Mouse (Mus musculus) MEL (cell line): Measurements from ENCODE around the gene Tmem81. TPM values are rescaled to one million over a fixed set of nuclear protein-coding genes. Genes with fewer than 3 reads are reported as not detected.

Source experiments
- DNase-seq: peaks from one replicate; pipeline ENCODE4 v3.0.0; 2011; ENCODE audit warnings: low read depth, low spot score
- H3K27ac ChIP-seq: 2 replicates; pipeline ENCODE4 v1.5.1; 2012; ENCODE audit warnings: low read depth, mild to moderate bottlenecking, control low read depth, low read length, moderate library complexity; ENCODE audit not compliant: control insufficient read depth
- H3K27me3 ChIP-seq, 2 experiments: fragments of 150-350 bp in 1 of 2; sonication (generic) in 1 of 2; 2 replicates each; pipeline ENCODE4 v1.6.1; 2012; ENCODE audit warnings: low read length in 2 of 2, mild to moderate bottlenecking in 2 of 2, improper control_type of control experiment in 1 of 2, moderate library complexity in 1 of 2; ENCODE audit not compliant: insufficient read depth in 2 of 2, control insufficient read depth in 1 of 2
- H3K36me3 ChIP-seq, 2 experiments: 2 replicates each; pipeline ENCODE4 v1.6.1; 2012 to 2014; ENCODE audit warnings: low read length in 2 of 2, improper control_type of control experiment in 1 of 2, inconsistent platforms in 1 of 2, mild to moderate bottlenecking in 1 of 2; ENCODE audit not compliant: insufficient read depth in 2 of 2, control insufficient read depth in 1 of 2
- H3K4me1 ChIP-seq, 2 experiments: fragments of 150-350 bp in 1 of 2; sonication (generic) in 1 of 2; 2 replicates each; pipeline ENCODE4 v1.6.1; 2012; ENCODE audit warnings: low read length in 2 of 2, improper control_type of control experiment in 1 of 2, mild to moderate bottlenecking in 1 of 2; ENCODE audit not compliant: insufficient read depth in 2 of 2, control insufficient read depth in 1 of 2
- H3K4me3 ChIP-seq, 2 experiments: fragments of 150-350 bp in 1 of 2; sonication (generic) in 1 of 2; 2 replicates each; pipeline ENCODE4 v1.5.1; 2012; ENCODE audit warnings: low read depth in 2 of 2, low read length in 2 of 2, mild to moderate bottlenecking in 2 of 2, moderate library complexity in 2 of 2, control low read depth in 1 of 2, improper control_type of control experiment in 1 of 2; ENCODE audit not compliant: control insufficient read depth in 1 of 2, insufficient read depth in 1 of 2
- H3K79me2 ChIP-seq: 2 replicates; pipeline ENCODE4 v1.6.1; 2012; ENCODE audit warnings: mild to moderate bottlenecking, low read length, moderate library complexity; ENCODE audit not compliant: control insufficient read depth, poor library complexity, insufficient read depth
- H3K9ac ChIP-seq: 2 replicates; pipeline ENCODE4 v1.6.1; 2012; ENCODE audit warnings: low read depth, mild to moderate bottlenecking, control low read depth, low read length, moderate library complexity; ENCODE audit not compliant: control insufficient read depth, poor library complexity, severe bottlenecking
- H3K9me3 ChIP-seq: fragments of 150-350 bp; sonication (generic); replicated peaks from 2 replicates; pipeline ENCODE4 v1.6.1; 2012; ENCODE audit warnings: mild to moderate bottlenecking, low read length, improper control_type of control experiment, moderate library complexity; ENCODE audit not compliant: insufficient read depth
- BHLHE40 ChIP-seq: IDR thresholded peaks from 2 replicates; pipeline ENCODE4 v1.6.1; 2012; ENCODE audit warnings: low read depth, mild to moderate bottlenecking, inconsistent platforms, low read length, improper control_type of control experiment, borderline replicate concordance
- CHD2 ChIP-seq: IDR thresholded peaks from 2 replicates; pipeline ENCODE4 v1.6.1; 2011; ENCODE audit warnings: low read length, improper control_type of control experiment
- CTCF ChIP-seq, 3 experiments: IDR thresholded peaks in 2 of 3; conservative IDR thresholded peaks in 1 of 3; 2 replicates each; pipeline ENCODE4 v1.5.1; 2011 to 2012; ENCODE audit warnings: low read length in 3 of 3, low read depth in 2 of 3, mild to moderate bottlenecking in 2 of 3, improper control_type of control experiment in 1 of 3, inconsistent platforms in 1 of 3, mixed read lengths in 1 of 3, moderate library complexity in 1 of 3; ENCODE audit not compliant: control insufficient read depth in 1 of 3, insufficient read depth in 1 of 3, poor library complexity in 1 of 3, severe bottlenecking in 1 of 3
- E2F4 ChIP-seq: IDR thresholded peaks from 2 replicates; pipeline ENCODE4 v1.6.1; 2011; ENCODE audit warnings: low read depth, low read length, improper control_type of control experiment, borderline replicate concordance
- ELF1 ChIP-seq: IDR thresholded peaks from 2 replicates; pipeline ENCODE4 v1.6.1; 2014; ENCODE audit warnings: low read depth, mild to moderate bottlenecking, inconsistent platforms, low read length, improper control_type of control experiment, moderate library complexity
- EP300 ChIP-seq, 2 experiments: IDR thresholded peaks; 2 replicates each; pipeline ENCODE4 v1.6.1; 2011; ENCODE audit warnings: improper control_type of control experiment in 2 of 2, low read length in 2 of 2, low read depth in 1 of 2, mild to moderate bottlenecking in 1 of 2
- ETS1 ChIP-seq: IDR thresholded peaks from 2 replicates; pipeline ENCODE4 v1.6.1; 2012; ENCODE audit warnings: low read depth, mild to moderate bottlenecking, inconsistent platforms, low read length, improper control_type of control experiment, moderate library complexity
- GATA1 ChIP-seq: IDR thresholded peaks from 2 replicates; pipeline ENCODE4 v1.6.1; 2011; ENCODE audit warnings: low read depth, low read length, improper control_type of control experiment
- HCFC1 ChIP-seq: IDR thresholded peaks from 2 replicates; pipeline ENCODE4 v1.6.1; 2012; ENCODE audit warnings: low read depth, mild to moderate bottlenecking, inconsistent platforms, low read length, improper control_type of control experiment, moderate library complexity
- MAFK ChIP-seq: IDR thresholded peaks from 2 replicates; pipeline ENCODE4 v1.6.1; 2011; ENCODE audit warnings: low read depth, mild to moderate bottlenecking, low read length, improper control_type of control experiment, borderline replicate concordance
- MAZ ChIP-seq: IDR thresholded peaks from 2 replicates; pipeline ENCODE4 v1.6.1; 2012; ENCODE audit warnings: low read depth, mild to moderate bottlenecking, inconsistent platforms, low read length, improper control_type of control experiment
- MEF2A ChIP-seq: IDR thresholded peaks from 2 replicates; pipeline ENCODE4 v1.6.1; 2014; ENCODE audit warnings: low read depth, mild to moderate bottlenecking, inconsistent platforms, low read length, improper control_type of control experiment; ENCODE audit not compliant: poor library complexity, insufficient replicate concordance, severe bottlenecking; ENCODE audit errors: extremely low read depth
- MXI1 ChIP-seq: IDR thresholded peaks from 2 replicates; pipeline ENCODE4 v1.6.1; 2011; ENCODE audit warnings: mild to moderate bottlenecking, low read depth, low read length, improper control_type of control experiment
- NELFE ChIP-seq: IDR thresholded peaks from 2 replicates; pipeline ENCODE4 v1.6.1; 2011; ENCODE audit warnings: low read depth, low read length, improper control_type of control experiment
- NRF1 ChIP-seq: IDR thresholded peaks from 2 replicates; pipeline ENCODE4 v1.6.1; 2014; ENCODE audit warnings: low read depth, mild to moderate bottlenecking, inconsistent platforms, low read length, improper control_type of control experiment, moderate library complexity; ENCODE audit not compliant: poor library complexity, insufficient read depth, severe bottlenecking
- POLR2AphosphoS2 ChIP-seq: IDR thresholded peaks from 2 replicates; pipeline ENCODE4 v1.6.1; 2011; ENCODE audit warnings: low read length, improper control_type of control experiment
- POLR2AphosphoS5 ChIP-seq: IDR thresholded peaks from 2 replicates; pipeline ENCODE4 v1.6.1; 2012; ENCODE audit warnings: low read depth, borderline replicate concordance, mild to moderate bottlenecking, inconsistent platforms, low read length, moderate library complexity, mixed read lengths
- RAD21 ChIP-seq: IDR thresholded peaks from 2 replicates; pipeline ENCODE4 v1.6.1; 2011; ENCODE audit warnings: mild to moderate bottlenecking, low read depth, low read length, improper control_type of control experiment
- RCOR1 ChIP-seq: IDR thresholded peaks from 2 replicates; pipeline ENCODE4 v1.6.1; 2012; ENCODE audit warnings: low read depth, mild to moderate bottlenecking, inconsistent platforms, low read length, improper control_type of control experiment
- SIN3A ChIP-seq: IDR thresholded peaks from 2 replicates; pipeline ENCODE4 v1.6.1; 2012; ENCODE audit warnings: low read length, improper control_type of control experiment, inconsistent platforms
- SMC3 ChIP-seq: IDR thresholded peaks from 2 replicates; pipeline ENCODE4 v1.6.1; 2011; ENCODE audit warnings: low read depth, low read length, improper control_type of control experiment
- TAL1 ChIP-seq: IDR thresholded peaks from 2 replicates; pipeline ENCODE4 v1.6.1; 2012; ENCODE audit warnings: mild to moderate bottlenecking, inconsistent platforms, low read length, moderate library complexity, mixed read lengths
- USF1 ChIP-seq: IDR thresholded peaks from 2 replicates; pipeline ENCODE4 v1.6.1; 2014; ENCODE audit warnings: low read depth, mild to moderate bottlenecking, inconsistent platforms, low read length, improper control_type of control experiment, moderate library complexity
- USF2 ChIP-seq, 2 experiments: IDR thresholded peaks; 2 replicates each; pipeline ENCODE4 v1.6.1; 2011 to 2012; ENCODE audit warnings: improper control_type of control experiment in 2 of 2, low read length in 2 of 2, borderline replicate concordance in 1 of 2, inconsistent platforms in 1 of 2, low read depth in 1 of 2, mild to moderate bottlenecking in 1 of 2; ENCODE audit not compliant: insufficient read depth in 1 of 2
- ZMIZ1 ChIP-seq: IDR thresholded peaks from 2 replicates; pipeline ENCODE4 v1.6.1; 2012; ENCODE audit warnings: low read depth, mild to moderate bottlenecking, inconsistent platforms, low read length, improper control_type of control experiment, moderate library complexity
- polyA plus RNA-seq, 2 experiments: library from polyadenylated mRNA; stranded (reverse) in 1 of 2; unstranded in 1 of 2; fragments of >175 nt in 1 of 2; fragments of >200 nt in 1 of 2; gene quantifications; 2 replicates each; pipeline versions ENCODE4 v1.2.1 to v1.2.4; 2012; ENCODE audit warnings: low replicate concordance in 2 of 2, low read depth in 1 of 2; ENCODE audit not compliant: insufficient read length in 2 of 2, insufficient read depth in 1 of 2, missing spikeins in 1 of 2
- total RNA-seq: library from RNA; depleted of rRNA; stranded (reverse); fragments of 300-350 nt; gene quantifications from 2 replicates; pipeline ENCODE4 v1.2.3, GENCODE M21; 2012

The Tmem81 gene
- total and polyA plus RNA-seq, 3 experiments = 2.9 to 5.4 TPM; not detected in 1

GRCm38 (mm10) chr1:132520764-132521163 lies 14.7 kb downstream of the Tmem81 start:
- DNase-seq = peak; percentile 66

GRCm38 (mm10) chr1:132523048-132523447 lies 17.0 kb downstream of the Tmem81 start:
- Histone ChIP-seq H3K79me2 (no peaks in the 10 kb centered on the region), H3K27me3 (no peaks in the 10 kb centered on the region), H3K9me3 (no peaks in the 10 kb centered on the region), H3K9ac (no peak overlapping the region), H3K27ac (no peak overlapping the region), H3K4me1 (no peaks in the 10 kb centered on the region), H3K4me3 (no peak overlapping the region), H3K36me3 (no peaks in the 10 kb centered on the region)
- no peak for DNase-seq
- TF ChIP-seq POLR2AphosphoS2 (no peak), USF1 (no peak), ELF1 (no peak), BHLHE40 (no peak), ZMIZ1 (no peak), MAZ (no peak), E2F4 (no peak), HCFC1 (no peak), MXI1 (no peak), MEF2A (no peak), CTCF (IDR thresholded peaks at IDR 0.05 in 2 of 3, conservative IDR thresholded peaks at IDR 0.05 in 1 of 3; ENCODE audit: control insufficient read depth in 1 of 3, insufficient read depth in 1 of 3, low read depth in 2 of 3, low read length in 3 of 3, poor library complexity in 1 of 3, severe bottlenecking in 1 of 3) (no peak), CHD2 (no peak), EP300 (IDR thresholded peaks at IDR 0.05; ENCODE audit: low read depth in 1 of 2, low read length in 2 of 2) (no peak), NRF1 (no peak), RAD21 (no peak), MAFK (no peak), SIN3A (no peak), SMC3 (no peak), TAL1 (no peak)

More at GRCm38 (mm10) chr1:132520764-132521163, 14.7 kb downstream of the Tmem81 start:
- H3K4me1 ChIP-seq = no peaks in the 10 kb centered on the region
- H3K9ac ChIP-seq = no peak overlapping the region
- no peak overlapping the region for H3K4me3 ChIP-seq
- 0 out of 4 replicates have a peak, but pooled peaks cover 0 to 1% of the 10 kb centered on the region in 2 experiments for H3K27me3 ChIP-seq
- no peak overlapping the region for H3K27ac ChIP-seq
- no peaks in the 10 kb centered on the region for H3K9me3 ChIP-seq
- TF ChIP-seq USF2 (IDR thresholded peaks at IDR 0.05; ENCODE audit: borderline replicate concordance in 1 of 2, insufficient read depth in 1 of 2, low read depth in 1 of 2, low read length in 2 of 2) = no peak
- TF ChIP-seq EP300 (IDR thresholded peaks at IDR 0.05; ENCODE audit: low read depth in 1 of 2, low read length in 2 of 2) = no peak
- no peak for TF ChIP-seq ETS1
- no peak for TF ChIP-seq POLR2AphosphoS5
- TF ChIP-seq SIN3A = no peak
- TF ChIP-seq HCFC1 = no peak
- peak; percentile 47 for TF ChIP-seq SMC3
- TF ChIP-seq MAZ = peak; percentile 86; the same call in 1 of the 2 replicates
- TF ChIP-seq POLR2AphosphoS2 = no peak
- no peak for TF ChIP-seq RCOR1
- no peak for TF ChIP-seq MEF2A
- TF ChIP-seq E2F4 = no peak
- no peak for TF ChIP-seq BHLHE40
- no peak for TF ChIP-seq GATA1
- TF ChIP-seq ZMIZ1 = no peak
- TF ChIP-seq NELFE = no peak
- TF ChIP-seq CTCF (IDR thresholded peaks at IDR 0.05 in 2 of 3, conservative IDR thresholded peaks at IDR 0.05 in 1 of 3; ENCODE audit: control insufficient read depth in 1 of 3, insufficient read depth in 1 of 3, low read depth in 2 of 3, low read length in 3 of 3, poor library complexity in 1 of 3, severe bottlenecking in 1 of 3) = peak in 2 of 3 experiments; percentile 72; a peak in 4 of 6 replicates
- no peaks in the 10 kb centered on the region for H3K36me3 ChIP-seq
- no peaks in the 10 kb centered on the region for H3K79me2 ChIP-seq
